In the genomic region with DNA sequence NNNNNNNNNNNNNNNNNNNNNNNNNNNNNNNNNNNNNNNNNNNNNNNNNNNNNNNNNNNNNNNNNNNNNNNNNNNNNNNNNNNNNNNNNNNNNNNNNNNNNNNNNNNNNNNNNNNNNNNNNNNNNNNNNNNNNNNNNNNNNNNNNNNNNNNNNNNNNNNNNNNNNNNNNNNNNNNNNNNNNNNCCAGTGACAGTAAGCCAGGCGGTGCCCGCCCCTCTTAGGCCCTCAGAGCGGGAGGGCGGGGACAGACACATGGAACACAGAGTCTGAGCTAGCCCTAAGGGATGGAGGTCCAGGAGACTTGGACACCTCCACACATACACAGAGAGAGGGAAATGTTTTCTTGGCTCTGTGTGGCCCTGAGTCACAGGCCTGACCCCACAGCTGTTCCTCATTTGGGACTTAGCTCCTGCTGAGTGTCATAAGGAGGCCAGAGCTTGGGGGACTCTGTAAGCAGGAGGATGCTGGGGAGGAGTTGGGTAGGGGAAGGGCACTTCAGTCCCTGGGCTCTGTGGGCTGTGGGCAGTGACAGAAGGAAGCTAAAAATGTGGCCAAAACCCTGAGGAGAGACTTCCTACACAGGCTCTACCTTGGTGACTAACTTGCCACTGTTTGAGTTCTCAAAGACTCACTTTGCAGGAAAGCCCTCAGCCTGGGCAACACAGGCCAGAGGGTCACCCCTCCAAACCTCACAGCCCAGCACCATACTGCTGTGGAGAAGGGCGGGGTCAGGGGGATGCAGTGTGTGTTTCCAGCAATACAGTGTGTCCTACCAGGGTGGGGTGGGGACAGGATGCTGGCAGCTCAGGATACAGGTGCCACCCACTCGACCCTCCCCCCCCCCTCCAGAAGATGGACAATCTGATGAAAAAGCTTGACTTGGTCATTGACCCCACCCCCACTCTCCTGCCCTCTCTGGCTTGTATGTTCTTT, we compare ENCODE assay signal across 1 mouse cellular context.
TF ChIP-seq lines count a peak whose summit lies in the region.

No protein-coding gene starts in this region.

TF ChIP-seq in myocyte, 11 proteins besides CTCF, POLR2A, EP300 and RAD21:
- no peak for TF ChIP-seq TCF12 (IDR thresholded peaks at IDR 0.05; ENCODE audit: insufficient read depth, poor library complexity, severe bottlenecking)
- TF ChIP-seq POLR2AphosphoS2 (IDR thresholded peaks at IDR 0.05; ENCODE audit: insufficient read length, low read depth), result no peak
- peak in 2 of 3 experiments; percentile 25 to 56 for TF ChIP-seq MYOG (IDR thresholded peaks at IDR 0.05; ENCODE audit: control insufficient read depth in 1 of 3, insufficient read depth in 1 of 3, insufficient read length in 2 of 3, low read depth in 2 of 3)
- TF ChIP-seq USF1 (IDR thresholded peaks at IDR 0.05; ENCODE audit: low read depth), result no peak
- no peak for TF ChIP-seq MAX (IDR thresholded peaks at IDR 0.05; ENCODE audit: low read depth)
- TF ChIP-seq MYOD1 (IDR thresholded peaks at IDR 0.05; ENCODE audit: control insufficient read depth in 1 of 3, insufficient read length in 2 of 3, low read depth in 2 of 3), result peak in 2 of 3 experiments; percentile 31 to 60
- TF ChIP-seq REST (IDR thresholded peaks at IDR 0.05; ENCODE audit: insufficient read depth, insufficient read length), result no peak
